Mouse (Mus musculus) intestine, postnatal 0 days (tissue): ENCODE data around the gene Lsm12. TPM values are rescaled to one million over a fixed set of nuclear protein-coding genes. Genes with fewer than 3 reads are reported as not detected.

Experiments
- ATAC-seq: fragments of 200-750 bp; cut with Nextera tagmentation; 2 replicates; pipeline ENCODE4 v1.8.0; 2017; ENCODE audit warnings: mild to moderate bottlenecking, moderate TSS enrichment, moderate library complexity
- H3K27ac ChIP-seq: fragments of 300-500 bp; sonication (generic); 2 replicates; pipeline ENCODE4 v1.5.1; 2014; ENCODE audit warnings: mild to moderate bottlenecking, low read depth, low read length, moderate library complexity
- H3K27me3 ChIP-seq: fragments of 300-500 bp; sonication (generic); replicated peaks from 2 replicates; pipeline ENCODE4 v1.6.1; 2014; ENCODE audit warnings: low read length, mixed read lengths; ENCODE audit not compliant: control insufficient read depth, insufficient read depth
- H3K36me3 ChIP-seq: fragments of 300-500 bp; sonication (generic); 2 replicates; pipeline ENCODE4 v1.6.1; 2014; ENCODE audit warnings: mild to moderate bottlenecking, moderate library complexity; ENCODE audit not compliant: control insufficient read depth, insufficient read depth
- H3K4me1 ChIP-seq: fragments of 300-500 bp; sonication (generic); replicated peaks from 2 replicates; pipeline ENCODE4 v1.6.1; 2014; ENCODE audit warnings: antibody characterized with exemption, low read length, mixed read lengths; ENCODE audit not compliant: control insufficient read depth, insufficient read depth
- H3K4me2 ChIP-seq: fragments of 300-500 bp; sonication (generic); replicated peaks from 2 replicates; pipeline ENCODE4 v1.6.1; 2014; ENCODE audit warnings: low read depth, mild to moderate bottlenecking, moderate library complexity
- H3K4me3 ChIP-seq: fragments of 300-500 bp; sonication (generic); 2 replicates; pipeline ENCODE4 v1.5.1; 2014; ENCODE audit warnings: low read depth, low read length
- H3K9ac ChIP-seq: fragments of 300-500 bp; sonication (generic); 2 replicates; pipeline ENCODE4 v1.6.1; 2014; ENCODE audit warnings: mild to moderate bottlenecking, low read depth, low read length
- H3K9me3 ChIP-seq: fragments of 300-500 bp; sonication (generic); 2 replicates; pipeline ENCODE4 v1.6.1; 2016; ENCODE audit warnings: mixed run types; ENCODE audit not compliant: control insufficient read depth
- CTCF ChIP-seq: sonication (generic); IDR thresholded peaks from 2 replicates; pipeline ENCODE4 v1.5.1; 2016; ENCODE audit warnings: low read depth, mild to moderate bottlenecking, control low read depth, antibody characterized with exemption, moderate library complexity
- WGBS: fragments of 180-500 bp; shearing (Covaris S2); extraction: QIAGEN DNeasy Blood & Tissue Kit; methylation state at CpG from one replicate; pipeline ENCODE4 v1.1.7; 2014; 5-methylcytosine and 5-hydroxymethylcytosine counted together
- polyA plus RNA-seq: library from polyadenylated mRNA; unstranded; fragments of >200 nt; fragmentation: Nextera tagmentation; extraction: Ambion mirVana; gene quantifications from 2 replicates; pipeline ENCODE4 v1.2.1, GENCODE M21; 2015

Lsm12 gene
- polyA plus RNA-seq, 1 experiment from 2014 or later = 103 TPM

DNA sequence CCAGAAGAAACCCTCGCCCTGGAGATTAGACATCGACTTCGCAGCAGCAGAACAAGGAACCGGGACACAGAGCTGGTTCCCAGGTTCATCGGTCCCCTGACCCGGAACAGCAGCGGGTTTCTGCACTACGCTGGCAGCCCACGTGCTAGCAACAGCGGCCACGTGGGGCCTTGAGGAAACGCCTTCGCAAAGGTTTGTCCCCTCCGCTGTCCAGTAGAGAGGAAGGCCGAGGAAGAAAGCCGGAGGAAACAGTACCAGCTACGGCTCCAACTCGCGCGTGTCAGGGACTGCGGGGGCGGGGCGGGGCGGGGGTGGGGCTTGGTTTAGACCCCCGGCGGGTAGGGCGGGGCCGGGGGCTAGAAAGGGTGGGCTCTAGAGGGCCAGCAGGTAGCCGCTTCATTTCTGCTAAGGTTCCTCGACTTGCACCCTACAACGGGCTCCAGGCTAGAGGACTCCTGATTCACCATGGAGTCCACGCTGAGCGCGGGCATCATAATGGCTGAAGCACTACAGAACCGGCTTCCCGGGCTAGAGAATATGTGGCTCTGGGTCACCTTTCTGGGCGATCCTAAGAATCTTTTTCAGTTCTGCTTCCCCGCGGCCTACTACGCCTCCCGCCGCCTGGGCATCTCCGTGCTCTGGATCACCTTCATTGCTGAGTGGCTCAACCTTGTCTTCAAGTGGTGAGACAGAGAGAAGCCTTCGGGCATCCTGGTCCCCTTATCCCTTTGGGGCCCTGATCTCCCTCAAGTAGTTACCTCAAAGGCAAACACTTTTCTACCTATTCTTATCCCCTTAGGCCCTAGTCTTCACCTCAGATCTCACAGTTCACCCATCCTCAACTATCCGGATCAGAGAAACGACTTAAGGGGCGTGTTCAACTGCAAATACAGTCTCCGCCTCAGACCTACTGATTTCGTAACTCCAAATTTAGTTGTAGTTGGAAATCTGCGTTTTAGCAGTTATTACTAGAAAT, 4.7 kb upstream of the Lsm12 start, which contains the start of gene G6pc3:
Gene G6pc3 (plus strand): TSS at position 160 of the 976 bp plus-strand sequence.
- peak within 1 kb of the TSS; percentile 83 for H3K4me2 ChIP-seq
- no peaks in the 10 kb centered on the region for H3K4me1 ChIP-seq
- peak within 1 kb of the TSS; percentile 67 for H3K4me3 ChIP-seq
- no peak for TF ChIP-seq CTCF
- H3K9me3 ChIP-seq = no peaks in the 10 kb centered on the region
- peak within 1 kb of the TSS; percentile 50 for H3K27ac ChIP-seq
- H3K9ac ChIP-seq = peak within 1 kb of the TSS; percentile 49
- WGBS = under 1% methylated on average over 49 of the region's 50 CpGs
- peak; percentile 76 for ATAC-seq
- no peaks in the 10 kb centered on the region for H3K27me3 ChIP-seq
- H3K36me3 ChIP-seq = peaks cover 17% of the 10 kb centered on the region; the same call in 1 of the 2 replicates

DNA sequence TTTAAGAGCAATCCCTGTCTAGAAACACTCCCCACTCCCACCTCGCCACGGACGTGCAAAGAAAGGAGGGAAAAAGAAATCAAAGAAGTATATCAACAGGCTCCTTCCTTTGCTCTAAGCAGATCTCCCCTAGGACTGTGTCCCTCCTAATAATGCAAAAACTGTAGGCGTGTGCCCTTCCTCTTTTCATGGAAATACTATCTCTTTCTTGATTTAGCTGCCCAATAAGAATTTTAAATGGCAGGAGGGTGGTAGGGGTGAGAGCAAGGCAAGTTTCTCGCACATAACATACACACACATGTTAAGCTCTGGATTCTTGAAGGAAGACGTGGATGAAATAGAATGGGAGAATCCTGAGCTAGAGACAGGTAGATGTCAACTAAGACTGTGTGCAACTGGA, 3.9 kb upstream of the Lsm12 start:
- no peak for ATAC-seq
- Histone ChIP-seq H3K27me3 (no peaks in the 10 kb centered on the region), H3K27ac (peak overlapping the region; percentile 50; the same call in 1 of the 2 replicates), H3K9me3 (no peaks in the 10 kb centered on the region), H3K9ac (0 out of 2 replicates have a peak overlapping the region, but pooled peaks have one; percentile 23), H3K4me3 (peak overlapping the region; percentile 67), H3K4me2 (peak overlapping the region; percentile 83), H3K36me3 (peaks cover 11% of the 10 kb centered on the region; the same call in 1 of the 2 replicates), H3K4me1 (no peaks in the 10 kb centered on the region)
- 58% methylated on average over 6 of the region's 6 CpGs for WGBS
- no peak for TF ChIP-seq CTCF

GRCm38 (mm10) chr11:102186235-102186634, 1.1 kb upstream of the Lsm12 start:
- Histone ChIP-seq H3K27me3 (no peaks in the 10 kb centered on the region), H3K4me2 (peak overlapping the region; percentile 72; the same call in 1 of the 2 replicates), H3K36me3 (no peaks in the 10 kb centered on the region), H3K4me3 (no peak overlapping the region), H3K9me3 (no peaks in the 10 kb centered on the region), H3K9ac (no peak overlapping the region), H3K27ac (peak overlapping the region; percentile 72), H3K4me1 (0 out of 2 replicates have a peak, but pooled peaks cover 3% of the 10 kb centered on the region)
- no peak for TF ChIP-seq CTCF
- no peak for ATAC-seq
- 38% methylated on average over 1 of the region's 1 CpGs for WGBS

DNA sequence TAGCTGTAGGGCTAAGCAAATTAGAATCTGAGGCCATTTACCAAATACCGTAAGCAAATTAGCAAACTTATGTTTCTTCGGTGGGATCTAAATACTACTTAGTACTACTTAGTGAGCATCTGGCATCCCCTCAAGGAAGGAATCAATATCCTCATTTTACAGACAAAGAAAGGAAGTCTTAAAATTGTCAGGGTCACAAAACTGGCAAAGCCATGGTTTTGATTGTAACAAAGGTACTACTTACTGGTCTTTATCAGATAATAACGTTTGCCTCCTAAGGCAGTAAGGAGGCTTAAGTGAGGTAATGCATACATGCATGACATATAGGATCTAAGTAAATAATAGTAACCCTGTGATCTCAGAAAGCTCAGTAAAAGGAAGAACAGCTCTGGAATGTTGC, 581 bp upstream of the Lsm12 start:
- Histone ChIP-seq H3K4me3 (peak overlapping the region; percentile 82), H3K27ac (peak overlapping the region; percentile 72), H3K27me3 (no peaks in the 10 kb centered on the region), H3K9me3 (no peaks in the 10 kb centered on the region), H3K4me1 (0 out of 2 replicates have a peak, but pooled peaks cover 3% of the 10 kb centered on the region), H3K36me3 (0 out of 2 replicates have a peak, but pooled peaks cover 3% of the 10 kb centered on the region), H3K4me2 (peak overlapping the region; percentile 72), H3K9ac (peak overlapping the region; percentile 73)
- no peak for TF ChIP-seq CTCF
- 46% methylated on average over 3 of the region's 3 CpGs for WGBS
- ATAC-seq = no peak

DNA sequence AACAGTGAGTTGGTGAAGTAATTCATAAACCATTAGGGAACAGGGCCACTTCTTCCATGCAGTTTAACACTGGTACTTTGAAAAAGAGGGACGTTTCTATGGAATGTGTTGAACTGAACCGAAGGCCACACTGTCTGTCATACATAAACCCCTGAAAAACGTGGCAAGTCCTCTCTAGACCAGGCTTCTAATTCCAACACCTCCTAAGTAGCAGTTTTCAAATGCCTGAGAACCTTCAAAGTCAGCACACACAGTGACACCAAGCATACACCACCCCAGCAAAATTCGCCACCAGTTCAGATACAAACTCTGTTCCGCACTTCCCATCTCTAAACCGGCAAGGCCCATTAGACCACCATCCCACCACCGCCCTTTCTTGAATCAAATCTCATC, 847 bp downstream of the Lsm12 start:
- H3K9me3 ChIP-seq = no peaks in the 10 kb centered on the region
- H3K4me2 ChIP-seq = peak overlapping the region; percentile 72
- H3K36me3 ChIP-seq = peaks cover 12% of the 10 kb centered on the region; the same call in 1 of the 2 replicates
- H3K9ac ChIP-seq = peak overlapping the region; percentile 73
- peak overlapping the region; percentile 72 for H3K27ac ChIP-seq
- 1% methylated on average over 7 of the region's 7 CpGs for WGBS
- no peak for TF ChIP-seq CTCF
- H3K27me3 ChIP-seq = no peaks in the 10 kb centered on the region
- peak overlapping the region; percentile 82 for H3K4me3 ChIP-seq
- H3K4me1 ChIP-seq = 0 out of 2 replicates have a peak, but pooled peaks cover 3% of the 10 kb centered on the region
- no peak for ATAC-seq

DNA sequence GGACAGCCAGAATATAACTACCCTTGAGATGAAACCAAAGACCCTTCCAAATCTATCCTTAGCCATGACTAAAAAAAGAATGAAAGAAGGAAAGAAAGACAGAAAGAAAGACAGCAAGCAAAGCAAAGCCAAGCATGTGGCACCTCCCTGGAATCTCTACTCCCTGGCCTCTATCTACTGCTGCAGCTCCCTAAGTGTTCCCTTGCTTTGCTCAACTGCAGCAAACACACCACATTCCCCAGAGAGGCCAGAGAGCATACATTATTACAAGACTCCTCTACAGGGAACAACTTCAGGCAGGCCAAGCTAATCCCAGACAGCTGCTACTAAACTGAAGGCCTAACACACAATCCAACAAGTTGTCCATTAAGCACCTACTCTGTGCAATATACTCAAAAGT, 5.3 kb downstream of the Lsm12 start:
- no peak overlapping the region for H3K4me3 ChIP-seq
- H3K4me1 ChIP-seq = 0 out of 2 replicates have a peak, but pooled peaks cover 3% of the 10 kb centered on the region
- H3K9me3 ChIP-seq = no peaks in the 10 kb centered on the region
- H3K9ac ChIP-seq = no peak overlapping the region
- H3K36me3 ChIP-seq = peaks cover 29% of the 10 kb centered on the region
- no peak for TF ChIP-seq CTCF
- no peaks in the 10 kb centered on the region for H3K27me3 ChIP-seq
- ATAC-seq = no peak
- H3K27ac ChIP-seq = no peak overlapping the region
- H3K4me2 ChIP-seq = no peak overlapping the region
